Mouse (Mus musculus): ENCODE data around the gene Sash3.
"Not testable (repeated sequence)": the region's sequence is repeated elsewhere in the genome, so short reads cannot be mapped to it uniquely, and the experiment has no call there.

Sash3 gene

GRCm38 (mm10) chrX:48202436-48202835, 56.2 kb downstream of the Sash3 start:
- in situ Hi-C loops (cut with MboI, MseI): no loop called here

DNA sequence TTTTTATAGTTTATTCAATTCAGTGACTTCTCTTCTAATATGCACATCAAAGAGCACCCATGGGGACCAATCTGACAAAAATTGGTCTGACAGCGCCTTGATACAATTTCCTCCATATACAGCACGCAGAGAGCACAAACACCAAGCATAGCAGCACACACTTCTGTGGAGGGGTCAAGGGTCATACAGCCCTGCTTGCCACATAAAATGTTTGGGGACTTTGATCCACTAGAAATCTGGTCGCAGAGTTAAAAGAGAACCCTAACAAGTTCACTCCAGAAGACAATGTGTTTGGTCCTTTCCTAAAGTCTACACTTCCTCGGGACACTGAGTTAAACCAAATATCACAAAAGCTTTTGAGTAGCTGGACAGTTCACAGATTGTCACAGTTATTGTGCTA, 56.8 kb downstream of the Sash3 start:
- in situ Hi-C loops (cut with MboI, MseI): no loop called here

- in situ Hi-C loops (cut with MboI, MseI): no loop called here
Measured at GRCm38 (mm10) chrX:48203763-48204162, 57.5 kb downstream of the Sash3 start.

DNA sequence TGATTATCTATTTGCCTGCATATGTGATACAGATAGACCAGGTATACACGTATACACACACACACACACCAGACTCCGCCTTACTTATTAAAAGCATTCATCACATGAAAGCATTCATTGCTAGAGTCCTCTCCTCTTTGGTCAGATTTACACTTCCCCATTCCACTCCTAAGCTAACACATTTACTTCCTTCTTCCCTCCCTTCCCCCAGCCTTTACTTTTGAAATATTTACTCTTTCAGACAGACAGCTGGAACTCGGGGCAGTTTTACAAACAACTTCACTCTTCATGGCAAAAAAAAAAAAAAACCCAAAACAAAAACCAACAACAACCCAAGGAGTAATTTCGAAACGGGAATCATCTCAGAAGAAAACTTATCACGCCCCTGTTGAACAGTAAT, 58.2 kb downstream of the Sash3 start:
- in situ Hi-C loops (cut with MboI, MseI): no loop called here

DNA sequence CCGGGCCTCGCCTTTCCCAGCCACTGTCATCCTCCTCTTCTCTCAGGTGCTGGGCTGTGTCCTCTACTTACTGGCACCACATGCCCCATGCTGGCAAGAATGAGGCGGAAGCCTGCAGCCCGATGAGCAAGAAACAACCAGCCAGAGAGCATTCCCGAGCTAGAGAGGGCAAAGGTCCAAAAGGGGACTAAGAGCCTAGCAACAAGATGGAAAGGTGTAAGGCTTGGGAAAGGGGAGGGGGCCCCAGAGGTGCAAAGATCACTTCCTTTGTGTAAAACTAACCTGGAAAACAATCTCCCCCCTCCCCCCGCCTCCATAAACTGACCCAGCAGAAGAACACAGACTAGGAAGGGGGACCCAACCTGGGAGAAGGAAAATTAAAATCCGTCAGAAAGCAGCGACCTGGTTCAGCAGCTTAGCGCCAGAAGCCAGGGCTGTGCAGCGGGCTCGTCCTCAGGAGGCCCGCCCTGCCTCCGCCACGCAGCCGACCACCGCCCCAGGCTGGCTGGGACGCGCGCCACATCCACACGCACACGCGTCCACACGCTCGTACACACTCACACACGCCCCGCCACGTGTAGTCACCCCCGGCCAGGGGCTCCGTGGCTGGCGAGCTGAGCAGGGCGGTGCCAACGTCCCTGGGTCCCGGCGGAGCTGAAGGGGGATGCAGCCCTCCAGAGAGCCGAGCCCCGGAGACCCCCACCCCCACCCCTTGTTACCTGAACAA, 61.7 kb downstream of the Sash3 start:
- in situ Hi-C loops (cut with MboI, MseI): no loop called here

- in situ Hi-C loops (cut with MboI, MseI): no loop called here
Measured at GRCm38 (mm10) chrX:48208519-48209185, 62.4 kb downstream of the Sash3 start, which contains the start of gene Zdhhc9. Gene Zdhhc9 (minus strand): TSS chrX:48208878.

- in situ Hi-C loops (cut with MboI, MseI): not testable (repeated sequence)
Measured at GRCm38 (mm10) chrX:48209746-48210145, 63.5 kb downstream of the Sash3 start.

Data from T-helper 17 cell (primary cell).